Mouse (Mus musculus): ENCODE data around the gene Tmem59.

The Tmem59 gene

DNA sequence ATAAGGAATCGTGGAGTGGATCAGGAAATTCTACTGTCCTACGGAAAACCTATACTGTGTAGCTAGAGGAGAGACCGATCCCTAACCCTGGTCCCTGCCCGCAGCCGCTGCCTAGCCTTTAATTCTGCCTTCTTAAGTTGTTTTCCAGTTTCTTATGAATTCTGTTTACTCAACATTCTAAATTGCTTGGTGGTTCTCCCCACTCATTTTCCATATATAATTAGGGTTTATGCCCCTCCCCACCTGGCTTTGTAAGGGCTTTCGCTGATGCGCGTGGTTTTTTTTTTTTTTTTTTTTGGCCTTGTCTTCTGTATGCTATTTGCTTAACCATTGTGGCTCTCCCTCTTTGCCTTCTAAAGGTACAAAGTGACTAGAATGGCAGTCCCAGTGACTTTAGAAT lies 1.4 kb downstream of the Tmem59 start:
- WGBS: 2% methylated on average over 8 of the region's 8 CpGs

DNA sequence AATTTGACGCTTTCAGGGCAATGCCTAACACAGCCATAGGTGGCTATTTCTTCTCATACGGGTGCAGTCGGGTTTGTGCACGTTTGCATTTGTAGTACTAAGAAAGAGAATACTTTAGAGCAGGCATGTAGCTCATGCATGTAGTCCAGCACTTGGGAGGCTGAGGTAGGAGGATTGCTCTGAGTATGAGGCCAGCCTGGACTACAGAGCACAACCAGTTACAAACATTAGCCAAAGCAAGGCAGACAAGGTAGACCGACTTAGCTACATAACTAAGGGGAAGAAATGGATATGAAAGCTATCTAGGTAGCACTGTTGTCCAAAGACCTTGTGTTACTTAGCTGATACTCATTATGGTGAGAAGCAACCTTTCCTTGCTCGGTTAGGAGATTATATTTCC lies 3.7 kb downstream of the Tmem59 start:
- WGBS: 59% methylated on average over 6 of the region's 6 CpGs

DNA sequence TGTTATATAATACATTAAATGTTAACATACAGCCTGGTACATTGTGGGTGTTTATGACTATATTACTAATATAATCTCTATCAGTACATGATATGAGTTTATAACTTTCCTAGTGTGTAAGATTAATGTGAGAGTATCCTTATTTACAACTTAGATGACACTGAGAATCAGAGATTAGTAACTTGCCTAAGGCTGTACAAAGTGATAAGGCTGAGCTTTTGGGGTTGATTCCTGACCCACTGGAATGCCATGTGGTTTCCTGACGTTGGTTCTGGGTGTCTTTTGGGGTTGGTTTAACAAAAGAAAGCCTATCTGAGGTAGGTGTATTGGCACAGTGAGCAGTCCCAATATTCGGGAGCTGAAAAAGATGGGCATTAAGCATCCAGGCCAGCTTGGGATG lies 4.6 kb downstream of the Tmem59 start:
- WGBS: 43% methylated on average over 2 of the region's 2 CpGs

DNA sequence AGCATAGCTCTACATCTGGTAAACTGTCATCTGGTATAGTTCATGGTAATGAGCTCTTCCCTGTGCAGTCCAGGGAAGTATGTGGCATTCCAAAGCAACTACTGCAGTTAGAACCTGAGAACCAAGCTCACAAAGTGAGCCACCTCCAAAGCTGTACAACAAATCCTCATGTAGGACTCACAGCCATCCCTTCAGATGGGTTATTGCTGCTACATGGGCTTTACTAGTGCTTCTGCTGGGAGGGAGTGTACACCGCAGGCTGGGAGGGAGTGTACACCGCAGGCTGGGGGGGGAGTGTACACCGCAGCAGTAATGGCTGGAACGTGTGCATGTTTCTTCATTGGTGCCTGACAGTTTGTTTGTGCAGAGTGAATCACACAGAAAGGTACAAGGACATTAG lies 5.0 kb downstream of the Tmem59 start:
- WGBS: 76% methylated on average over 4 of the region's 4 CpGs

DNA sequence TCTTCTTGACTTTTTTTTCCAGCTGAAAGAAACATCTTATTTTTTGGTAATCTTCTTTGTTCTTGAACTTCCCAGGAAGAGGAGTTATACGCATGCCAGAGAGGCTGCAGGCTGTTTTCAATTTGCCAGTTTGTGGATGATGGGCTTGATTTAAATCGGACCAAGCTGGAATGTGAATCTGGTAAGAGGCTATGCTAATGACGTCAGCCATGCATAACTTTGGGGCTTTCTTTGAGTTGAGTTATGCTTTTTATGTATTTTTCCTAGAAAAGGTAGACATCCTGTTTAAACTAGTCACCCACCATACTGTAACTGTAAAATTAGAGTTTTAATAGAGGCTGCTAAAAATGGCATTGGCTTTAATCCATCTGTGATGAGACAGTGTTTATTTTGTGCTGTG lies 7.5 kb downstream of the Tmem59 start:
- WGBS: 37% methylated on average over 3 of the region's 3 CpGs

DNA sequence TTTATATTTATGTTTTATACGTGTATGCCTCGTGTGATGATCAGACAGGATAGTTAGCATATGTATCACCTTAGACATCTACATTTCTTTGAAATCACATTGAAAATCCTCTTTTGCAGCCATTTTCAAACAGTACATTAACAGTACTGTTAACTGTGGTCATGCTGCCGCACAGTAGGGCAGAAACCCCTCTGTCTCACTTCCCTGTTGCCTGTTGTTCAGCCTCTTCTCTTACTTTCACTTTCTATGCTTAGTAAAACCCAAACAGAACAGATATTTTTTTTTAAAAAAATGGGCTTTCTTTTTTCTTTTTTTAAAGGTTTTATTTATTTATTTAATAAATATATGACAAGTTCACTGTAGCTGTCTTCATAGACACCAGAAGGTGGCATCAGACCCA lies 15.6 kb downstream of the Tmem59 start:
- WGBS: 94% methylated on average over 3 of the region's 3 CpGs

DNA sequence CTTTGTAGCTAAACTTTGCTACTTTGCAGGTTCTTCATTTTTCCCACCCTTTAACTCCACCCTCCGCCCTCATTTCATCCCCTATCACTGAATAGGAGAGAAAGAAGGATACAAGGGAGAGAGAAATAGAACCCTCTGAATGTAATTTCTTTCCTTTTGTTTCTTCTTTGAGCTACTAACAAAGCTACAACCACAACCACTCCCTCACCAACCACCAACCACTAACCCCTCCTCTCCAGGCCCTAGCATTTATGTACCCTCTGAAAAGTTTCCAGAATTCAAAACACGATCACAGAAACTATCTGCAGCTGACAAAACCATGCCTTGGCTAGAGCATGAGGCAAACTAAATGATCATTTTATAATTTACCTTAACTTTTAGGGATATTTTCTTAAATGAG lies 18.3 kb downstream of the Tmem59 start:
- WGBS: 84% methylated on average over 2 of the region's 2 CpGs

DNA sequence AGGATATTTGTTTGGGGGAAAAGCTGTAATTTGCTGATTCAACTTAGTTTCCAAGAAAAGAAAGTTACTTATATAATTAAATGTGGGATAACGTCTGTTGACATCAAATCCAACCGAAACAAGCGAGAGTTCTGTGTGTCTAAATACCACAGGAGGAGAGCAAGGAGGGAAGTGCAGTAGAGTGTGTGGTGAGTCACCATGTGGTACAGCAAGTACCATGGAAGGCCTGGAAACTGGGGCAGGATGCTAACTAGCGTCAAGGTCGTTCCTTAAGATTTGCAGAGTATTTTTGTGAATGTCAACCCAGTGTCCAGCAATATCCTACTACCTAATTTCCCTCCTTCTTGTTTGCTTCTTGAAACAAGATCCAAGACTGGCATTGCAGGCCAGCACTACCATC lies 19.9 kb downstream of the Tmem59 start:
- WGBS: 59% methylated on average over 5 of the region's 5 CpGs

DNA sequence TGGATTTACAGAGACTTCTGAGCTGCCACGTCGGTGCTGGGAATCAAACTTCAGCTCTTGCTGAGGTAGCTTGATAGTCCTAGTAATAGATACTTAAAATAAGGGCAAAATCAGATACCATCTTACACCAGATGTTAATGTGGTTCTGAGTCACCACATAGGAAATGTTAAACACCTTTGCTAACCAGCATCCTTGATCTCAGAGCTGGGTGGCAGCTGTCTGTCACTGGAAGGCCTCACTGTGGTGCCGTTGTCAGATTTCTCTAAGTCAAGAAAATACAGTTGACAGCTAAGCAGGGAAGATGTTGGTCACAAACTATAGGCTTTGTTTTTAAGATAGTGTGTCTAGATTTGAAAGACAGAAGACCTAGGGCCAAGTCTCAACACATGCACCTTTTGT lies 23.6 kb downstream of the Tmem59 start:
- WGBS: 96% methylated on average over 3 of the region's 3 CpGs

DNA sequence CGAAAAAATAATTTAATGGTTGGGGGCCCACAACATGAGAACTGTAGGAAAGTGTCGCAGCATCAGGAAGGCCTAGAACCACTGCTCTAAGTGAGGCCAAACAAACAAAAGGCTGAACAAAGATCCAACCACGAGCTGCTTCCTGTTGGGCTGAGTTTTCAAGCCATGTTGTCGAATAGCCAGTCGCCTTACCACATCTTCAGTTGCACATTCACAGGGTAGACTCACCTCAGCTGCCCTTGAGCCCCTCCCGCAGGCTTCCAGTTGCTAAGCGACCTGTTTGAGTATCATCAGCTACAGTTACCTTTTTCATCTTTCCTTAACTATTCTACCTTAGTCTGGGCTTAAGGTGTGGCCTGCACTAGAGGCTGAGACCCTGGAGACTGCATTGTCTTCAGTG lies 24.8 kb downstream of the Tmem59 start:
- 81% methylated on average over 7 of the region's 7 CpGs for WGBS

DNA sequence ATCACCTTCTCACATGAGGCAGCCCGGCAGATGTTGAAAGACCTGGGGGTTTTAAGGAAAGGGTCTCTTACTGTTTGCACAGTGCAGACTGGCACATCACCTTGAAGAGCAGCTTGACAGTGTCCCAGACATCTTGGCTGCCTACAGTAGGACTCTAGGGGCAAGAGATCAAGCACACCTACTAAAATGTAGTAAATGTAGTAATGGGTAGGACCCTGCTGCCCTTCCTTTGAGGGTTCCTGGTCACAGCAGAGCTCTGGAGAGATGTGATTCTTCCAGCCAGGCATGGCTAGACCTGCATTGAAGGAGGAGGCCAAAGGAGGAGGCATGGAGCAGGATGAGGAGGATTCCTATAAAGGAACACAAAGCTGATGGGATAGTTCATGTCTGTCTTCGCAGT lies 28.8 kb downstream of the Tmem59 start:
- 96% methylated on average over 2 of the region's 2 CpGs for WGBS

DNA sequence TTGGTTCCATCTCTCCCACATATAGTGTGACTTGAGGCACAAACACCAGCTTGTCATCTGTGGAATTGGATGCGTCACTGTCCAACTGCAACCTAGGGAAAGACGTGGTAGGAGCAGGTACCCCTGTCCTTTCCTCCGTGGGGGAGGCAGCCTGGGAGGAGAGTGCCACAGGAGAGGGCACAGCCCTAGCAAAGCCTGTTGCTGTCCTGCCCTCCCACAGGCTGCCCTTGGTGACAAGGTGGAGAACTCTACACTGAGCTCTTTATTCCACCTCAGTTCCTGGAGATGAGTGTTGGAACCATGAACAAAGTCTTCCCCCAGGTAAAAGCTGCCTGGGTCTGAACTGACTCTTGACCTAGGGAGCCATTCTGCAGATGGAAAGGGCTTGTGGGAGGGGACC lies 30.7 kb downstream of the Tmem59 start, which contains the start of gene Ldlrad1:
Gene Ldlrad1 (plus strand): TSS at position 301 of the 400 bp plus-strand sequence.
- 78% methylated on average over 3 of the region's 3 CpGs for WGBS

DNA sequence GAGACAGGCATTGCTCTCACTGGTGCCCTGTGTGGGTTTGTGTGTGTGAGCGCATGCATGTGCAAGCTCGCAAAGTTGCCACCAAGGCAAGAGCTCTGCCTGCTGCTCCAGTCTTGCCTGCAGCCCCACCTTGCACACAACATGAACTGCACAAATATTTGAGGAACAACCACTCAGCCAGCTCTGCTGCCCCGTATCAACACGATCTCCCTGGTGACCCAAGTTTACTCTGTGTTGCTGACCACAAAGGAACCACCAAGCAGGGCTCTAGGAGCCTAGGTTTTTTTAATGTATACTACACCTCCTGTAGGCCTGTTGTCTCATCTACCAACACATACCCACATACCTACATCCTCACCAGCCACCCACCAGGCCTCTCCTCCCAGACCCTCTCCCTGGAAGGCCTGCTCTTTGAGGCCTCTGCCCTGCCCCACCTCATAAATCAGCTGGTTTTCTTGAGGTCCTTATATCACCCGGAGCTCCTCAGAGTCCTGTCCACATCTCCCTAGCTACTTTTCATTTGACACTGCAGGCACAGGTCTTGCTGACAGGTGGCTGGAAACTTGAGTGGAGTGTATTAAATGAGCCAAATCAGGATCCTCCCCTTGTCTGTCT lies 32.4 kb downstream of the Tmem59 start:
- WGBS: 86% methylated on average over 5 of the region's 5 CpGs

DNA sequence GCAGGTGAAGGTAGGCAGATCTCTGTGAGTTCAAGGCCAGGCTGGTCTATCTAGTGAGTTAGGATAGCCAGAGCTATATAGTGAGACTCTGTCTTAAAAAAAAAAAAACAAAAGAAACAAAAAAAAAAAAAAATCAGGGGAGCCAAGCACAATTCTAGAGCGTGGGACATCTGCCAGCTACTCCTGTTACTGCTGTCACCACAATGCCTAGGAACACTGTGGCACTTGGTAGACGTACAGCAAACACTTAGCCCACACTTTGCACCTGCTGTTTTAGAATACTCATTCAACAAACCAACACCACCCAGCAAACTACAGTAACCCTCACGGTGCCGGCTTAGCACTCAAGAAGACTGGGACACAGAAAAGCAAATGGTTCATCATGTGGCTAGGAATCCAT lies 33.3 kb downstream of the Tmem59 start:
- WGBS: 45% methylated on average over 4 of the region's 4 CpGs

DNA sequence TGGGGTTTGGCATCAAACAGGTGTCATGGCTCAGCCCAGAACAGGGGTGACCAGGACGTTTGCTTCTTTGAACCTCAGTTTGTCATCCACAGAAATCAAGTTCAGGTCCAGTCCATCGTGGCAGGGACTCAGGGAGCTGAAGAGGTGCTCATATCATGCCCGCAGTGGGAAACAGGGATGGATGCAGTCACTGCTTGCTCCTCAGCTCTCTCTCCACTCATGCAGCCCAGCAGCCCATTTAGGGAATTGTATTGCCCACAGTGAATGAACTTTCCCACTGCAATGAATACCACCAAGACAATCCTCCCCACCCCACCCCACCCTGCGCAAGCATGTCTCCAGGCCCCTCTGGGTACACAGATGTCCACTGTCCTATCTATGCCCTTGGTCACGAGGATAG lies 33.7 kb downstream of the Tmem59 start:
- WGBS: 82% methylated on average over 5 of the region's 5 CpGs

DNA sequence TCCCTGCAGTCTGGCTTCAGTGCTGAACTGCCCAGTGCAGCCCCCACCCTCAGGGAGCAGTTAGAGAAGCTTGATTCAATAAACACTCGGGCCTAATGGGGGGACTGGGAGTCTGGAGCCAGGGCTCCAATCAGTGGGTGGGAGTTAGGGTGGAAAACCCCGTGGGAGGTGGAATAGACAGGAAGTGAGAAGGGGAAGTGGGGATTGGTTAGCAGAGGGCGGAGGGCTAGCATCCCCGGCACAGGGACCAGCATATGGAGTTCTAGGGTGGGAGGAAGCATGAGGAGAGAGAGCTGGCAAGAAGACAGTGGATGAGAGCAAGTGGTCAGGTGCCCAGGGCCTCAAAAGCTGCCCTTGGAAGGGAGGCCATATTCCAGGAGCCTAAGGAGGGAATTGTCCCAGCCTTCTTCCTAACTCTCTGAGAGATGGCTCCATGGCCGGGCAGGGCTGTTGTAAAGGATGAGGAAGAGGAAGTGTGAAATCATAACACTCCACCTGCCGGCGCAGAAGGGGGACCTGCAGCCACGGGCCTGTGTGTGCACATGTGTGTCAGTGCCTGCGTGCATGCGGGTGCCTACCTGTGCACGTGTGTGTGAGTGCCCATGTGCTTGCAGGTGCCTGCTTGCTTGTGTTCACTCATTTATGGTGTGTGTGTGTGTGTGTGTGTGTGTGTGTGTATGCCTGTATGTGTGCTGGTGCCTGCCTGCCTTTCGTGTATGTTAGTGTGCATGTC lies 35.2 kb downstream of the Tmem59 start:
- 70% methylated on average over 12 of the region's 12 CpGs for WGBS

DNA sequence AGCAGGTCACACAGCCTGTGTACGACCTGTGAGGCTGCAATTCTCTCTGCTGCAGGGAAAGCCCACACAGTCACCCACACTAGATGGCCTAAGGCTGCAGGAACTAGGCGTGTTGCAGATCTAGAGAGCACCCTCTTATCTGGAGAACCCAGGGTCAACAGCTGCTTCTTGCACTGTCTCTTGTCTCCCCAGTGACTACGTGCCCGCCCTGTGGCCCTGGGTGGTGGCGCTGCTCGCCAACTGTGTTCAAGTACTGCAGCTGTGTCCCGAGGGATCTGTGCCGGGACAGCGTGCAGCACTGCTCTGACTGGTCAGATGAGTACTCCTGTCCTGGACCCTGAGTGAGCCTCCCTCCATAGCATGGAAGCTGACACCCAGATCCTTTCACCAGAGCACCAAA lies 39.4 kb downstream of the Tmem59 start:
- WGBS: 90% methylated on average over 9 of the region's 9 CpGs

DNA sequence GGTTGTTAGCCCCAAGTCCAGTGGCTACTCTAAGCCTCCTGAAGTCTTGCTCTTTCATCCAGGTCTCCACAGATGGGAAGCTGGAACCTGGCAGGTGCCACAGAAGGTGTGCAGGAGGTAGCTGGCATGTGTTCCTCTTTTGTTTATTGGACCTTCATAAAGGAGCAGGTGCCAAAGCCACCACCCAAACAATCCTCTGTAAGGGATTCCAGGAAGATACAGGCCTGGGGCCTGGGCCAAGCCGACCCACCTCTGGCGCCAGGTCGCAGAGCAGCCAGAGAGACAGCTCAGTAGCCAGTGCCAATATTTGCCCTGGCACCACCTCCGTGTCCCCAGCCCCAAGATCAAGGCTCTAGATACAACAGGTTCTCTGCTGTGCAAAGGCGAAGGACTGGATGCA lies 43.3 kb downstream of the Tmem59 start:
- 88% methylated on average over 5 of the region's 5 CpGs for WGBS

DNA sequence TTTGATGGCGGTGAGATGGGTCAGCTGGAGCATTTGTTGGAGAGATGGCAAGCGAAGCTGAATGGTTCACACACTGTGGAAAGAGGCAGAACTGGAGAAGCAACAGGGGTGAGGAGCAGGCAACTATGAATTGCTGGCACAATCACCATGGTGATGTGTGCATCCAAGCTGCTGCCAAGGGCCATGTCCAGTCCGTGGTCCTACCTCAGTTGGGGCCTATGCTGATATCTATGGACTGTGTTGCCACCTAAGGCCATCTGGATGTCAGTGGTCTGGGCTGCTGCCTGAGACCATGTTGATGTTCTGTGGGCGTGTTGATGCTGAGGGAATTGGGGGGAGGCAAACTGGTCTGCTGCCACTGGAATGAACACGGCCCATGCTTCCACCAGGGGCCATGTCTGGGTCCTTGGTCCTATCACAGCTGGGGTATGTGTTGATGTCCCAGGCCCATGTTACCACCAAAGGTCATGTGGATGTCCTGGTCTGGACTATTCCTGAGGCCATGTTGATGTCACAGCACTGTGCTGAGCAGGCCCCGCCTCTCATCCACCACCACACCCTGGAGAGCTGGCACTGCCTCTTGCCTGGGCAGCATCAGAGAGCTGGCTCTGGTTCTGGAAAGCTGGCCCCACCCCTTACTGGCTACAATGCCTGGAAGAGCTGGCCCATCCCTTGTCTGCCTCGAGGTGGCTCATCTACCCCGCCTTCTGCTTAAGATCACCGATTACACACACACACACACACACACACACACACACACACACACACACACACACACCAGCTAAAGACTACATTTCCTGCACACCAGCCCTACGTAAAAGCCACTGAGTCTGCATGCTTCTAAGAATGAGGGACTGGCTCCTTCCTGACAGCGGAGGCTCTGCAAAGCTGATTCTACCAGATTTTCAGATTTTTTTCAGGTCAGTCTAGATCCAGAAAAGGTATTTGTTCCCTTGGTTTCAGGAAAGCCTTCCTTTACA lies 45.3 kb downstream of the Tmem59 start:
- 72% methylated on average over 11 of the region's 11 CpGs for WGBS

DNA sequence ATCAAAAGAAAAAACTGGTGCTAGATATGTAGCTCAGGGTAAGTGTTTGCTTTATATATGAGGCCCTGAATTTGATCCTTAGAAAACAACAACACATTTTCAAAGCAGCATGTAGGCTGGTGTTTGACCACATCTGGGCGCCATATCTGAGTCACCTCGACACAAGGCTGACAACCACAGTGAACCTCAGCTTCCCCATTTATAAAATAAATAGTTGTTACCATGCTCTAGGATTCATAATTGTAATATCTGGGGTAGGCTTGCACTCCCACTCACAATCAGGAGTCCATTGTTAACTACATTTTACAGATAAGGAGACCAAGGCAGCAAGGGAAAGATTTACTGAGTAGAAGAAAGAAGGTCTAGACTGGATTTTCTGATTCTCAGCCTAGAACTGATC lies 48.1 kb downstream of the Tmem59 start:
- 96% methylated on average over 2 of the region's 2 CpGs for WGBS

DNA sequence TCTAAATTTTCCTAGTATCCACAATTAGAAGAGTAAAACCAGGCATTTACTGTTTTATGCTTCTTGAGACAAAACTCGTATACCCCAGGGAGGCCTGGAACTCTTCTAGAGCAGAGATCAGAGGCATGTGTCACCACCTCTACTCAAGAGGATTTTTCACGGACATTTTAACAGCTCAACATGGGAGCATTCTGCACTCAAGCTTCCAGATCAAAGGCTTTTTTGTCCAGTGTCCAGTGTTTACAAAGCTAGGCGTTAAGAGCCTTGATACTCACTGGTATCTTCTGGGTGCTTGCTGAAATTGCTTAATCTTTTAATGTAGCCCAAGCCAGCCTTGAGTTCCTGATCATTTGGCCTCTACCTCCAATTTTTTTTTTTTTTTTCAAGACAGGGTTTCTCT lies 54.0 kb downstream of the Tmem59 start:
- 66% methylated on average over 3 of the region's 3 CpGs for WGBS

DNA sequence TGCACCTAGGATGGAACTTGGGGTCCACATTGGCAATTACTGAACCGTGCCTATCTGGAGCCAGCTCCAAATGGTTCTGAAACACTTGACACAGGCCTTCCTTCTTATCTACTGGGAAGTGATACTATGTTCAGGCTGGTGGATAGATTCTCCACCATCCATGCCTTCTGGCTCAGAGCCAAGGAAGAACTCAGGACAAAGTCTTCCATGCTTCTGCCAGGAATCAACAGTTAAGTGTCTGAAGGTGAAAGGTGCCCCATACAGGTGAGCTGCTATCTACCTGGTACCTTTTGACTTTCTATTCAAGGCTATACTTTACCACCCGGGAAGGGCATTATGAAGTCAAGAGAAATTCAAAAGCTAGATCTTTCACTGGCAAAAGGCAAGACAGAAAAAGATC lies 60.1 kb downstream of the Tmem59 start:
- 92% methylated on average over 2 of the region's 2 CpGs for WGBS

DNA sequence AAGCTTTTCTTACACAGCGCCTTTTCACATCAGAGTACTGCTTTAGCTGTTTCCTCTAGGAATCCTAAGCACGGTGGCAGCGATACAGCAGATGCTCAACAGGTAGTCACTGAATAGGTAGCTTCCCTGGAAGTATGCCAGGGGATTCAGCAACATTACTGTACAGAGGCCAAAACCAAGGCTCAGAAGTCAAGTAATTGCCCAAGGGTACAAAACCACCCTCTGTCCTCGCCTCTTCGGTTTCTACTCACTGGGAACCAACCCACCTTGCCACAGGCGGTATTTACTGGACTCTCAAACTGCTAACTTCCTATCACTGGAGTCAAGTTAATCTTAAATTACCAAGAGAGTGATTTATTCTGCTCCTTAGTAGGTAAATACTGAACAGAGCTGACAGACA lies 62.0 kb downstream of the Tmem59 start:
- 96% methylated on average over 6 of the region's 6 CpGs for WGBS
